Mouse (Mus musculus) heart, embryonic 13.5 days (tissue): ENCODE results near the gene Dnaja3. TPM values are rescaled to one million over a fixed set of nuclear protein-coding genes. Genes with fewer than 3 reads are reported as not detected.
"Not testable (repeated sequence)": the region's sequence is repeated elsewhere in the genome, so short reads cannot be mapped to it uniquely, and the experiment has no call there.

Source experiments
- ATAC-seq: fragments of 200-750 bp; cut with Nextera tagmentation; 2 replicates; pipeline ENCODE4 v1.8.0; 2017; ENCODE audit warnings: moderate TSS enrichment; ENCODE audit not compliant: insufficient number of reproducible peaks, low FRiP score, low TSS enrichment; ENCODE audit errors: extremely low read depth
- H3K27ac ChIP-seq: fragments of 300-500 bp; sonication (generic); replicated peaks from 2 replicates; pipeline ENCODE4 v1.5.1; 2015; ENCODE audit warnings: moderate library complexity, mild to moderate bottlenecking, inconsistent platforms
- H3K27me3 ChIP-seq: fragments of 300-500 bp; sonication (generic); replicated peaks from 2 replicates; pipeline ENCODE4 v1.6.1; 2015; ENCODE audit warnings: mild to moderate bottlenecking, inconsistent platforms
- H3K36me3 ChIP-seq: fragments of 300-500 bp; sonication (generic); 2 replicates; pipeline ENCODE4 v1.6.1; 2015; ENCODE audit warnings: mild to moderate bottlenecking, inconsistent platforms
- H3K4me1 ChIP-seq: fragments of 300-500 bp; sonication (generic); 2 replicates; pipeline ENCODE4 v1.6.1; 2015; ENCODE audit warnings: inconsistent platforms
- H3K4me2 ChIP-seq: fragments of 300-500 bp; sonication (generic); 2 replicates; pipeline ENCODE4 v1.6.1; 2015; ENCODE audit warnings: inconsistent platforms, mild to moderate bottlenecking, moderate library complexity
- H3K4me3 ChIP-seq: fragments of 300-500 bp; sonication (generic); 2 replicates; pipeline ENCODE4 v1.5.1; 2015; ENCODE audit warnings: moderate library complexity, mild to moderate bottlenecking, inconsistent platforms
- H3K9ac ChIP-seq: fragments of 300-500 bp; sonication (generic); 2 replicates; pipeline ENCODE4 v1.6.1; 2015; ENCODE audit warnings: inconsistent platforms, mild to moderate bottlenecking, moderate library complexity
- H3K9me3 ChIP-seq: fragments of 300-500 bp; sonication (generic); 2 replicates; pipeline ENCODE4 v1.6.1; 2016; ENCODE audit warnings: inconsistent platforms
- WGBS: fragments of 180-500 bp; shearing (Covaris S2); methylation state at CpG from one replicate; pipeline ENCODE4 v1.1.7; 2015; ENCODE audit warnings: mixed read lengths; 5-methylcytosine and 5-hydroxymethylcytosine counted together
- polyA plus RNA-seq: library from polyadenylated mRNA; unstranded; fragments of >200 nt; fragmentation: Nextera tagmentation; extraction: Ambion mirVana; gene quantifications from 2 replicates; pipeline ENCODE4 v1.2.1, GENCODE M21; 2015

The Dnaja3 gene
- polyA plus RNA-seq, 1 experiment from 2014 or later = 65.6 TPM

DNA sequence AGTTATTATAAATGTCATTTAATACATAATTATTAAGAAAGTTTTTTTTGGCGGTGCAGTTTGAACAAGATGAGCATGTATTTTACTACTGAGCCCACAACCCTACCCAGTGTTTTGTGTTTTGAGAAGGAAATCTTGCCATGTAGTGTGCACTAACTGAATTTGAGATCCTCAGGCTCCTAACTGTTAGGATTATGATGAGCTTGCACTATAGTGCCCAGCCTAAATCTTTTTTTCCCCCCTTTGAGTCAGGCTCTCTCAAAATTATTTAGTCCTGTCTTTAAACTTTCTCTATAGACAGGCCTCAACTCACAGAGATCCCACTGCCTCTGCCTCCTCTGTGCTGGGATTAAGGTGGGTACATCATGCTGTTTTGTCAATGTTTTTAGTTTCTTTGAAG lies 87.7 kb downstream of the Dnaja3 start:
- Histone ChIP-seq H3K4me1 (peaks cover 35% of the 10 kb centered on the region), H3K27ac (peak overlapping the region; percentile 50; the same call in 1 of the 2 replicates), H3K4me2 (peak overlapping the region; percentile 92), H3K9ac (peak overlapping the region; percentile 8; the same call in 1 of the 2 replicates), H3K9me3 (no peaks in the 10 kb centered on the region), H3K36me3 (0 out of 2 replicates have a peak, but pooled peaks cover 4% of the 10 kb centered on the region), H3K4me3 (peak overlapping the region; percentile 92), H3K27me3 (no peaks in the 10 kb centered on the region)
- 93% methylated on average over 1 of the region's 1 CpGs for WGBS
- ATAC-seq = no peak

DNA sequence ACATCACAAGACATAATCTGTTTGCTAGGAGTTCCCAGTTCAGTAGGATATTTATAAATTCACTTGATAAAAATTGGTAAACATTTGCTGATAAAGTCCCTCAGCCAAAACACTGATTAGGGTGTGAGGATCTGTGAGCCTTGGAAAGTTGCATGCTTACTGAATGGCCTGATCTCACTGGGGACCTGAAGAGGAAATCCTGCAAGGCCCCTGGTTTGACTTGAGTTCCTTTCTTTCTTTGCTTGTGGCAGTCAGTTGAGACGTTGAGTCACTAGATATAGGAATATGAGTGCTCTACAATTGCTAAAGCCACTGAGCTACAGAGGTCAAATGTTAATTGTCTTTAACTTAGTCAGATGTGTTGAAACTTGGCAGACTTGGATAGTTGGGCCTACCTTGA lies 88.2 kb downstream of the Dnaja3 start:
- peak overlapping the region; percentile 92; the same call in 1 of the 2 replicates for H3K4me3 ChIP-seq
- peak overlapping the region; percentile 50 for H3K27ac ChIP-seq
- no peak for ATAC-seq
- peaks cover 35% of the 10 kb centered on the region for H3K4me1 ChIP-seq
- 48% methylated on average over 1 of the region's 1 CpGs for WGBS
- peak overlapping the region; percentile 92 for H3K4me2 ChIP-seq
- no peaks in the 10 kb centered on the region for H3K9me3 ChIP-seq
- H3K9ac ChIP-seq = peak overlapping the region; percentile 40; the same call in 1 of the 2 replicates
- no peaks in the 10 kb centered on the region for H3K27me3 ChIP-seq
- H3K36me3 ChIP-seq = 0 out of 2 replicates have a peak, but pooled peaks cover 4% of the 10 kb centered on the region

DNA sequence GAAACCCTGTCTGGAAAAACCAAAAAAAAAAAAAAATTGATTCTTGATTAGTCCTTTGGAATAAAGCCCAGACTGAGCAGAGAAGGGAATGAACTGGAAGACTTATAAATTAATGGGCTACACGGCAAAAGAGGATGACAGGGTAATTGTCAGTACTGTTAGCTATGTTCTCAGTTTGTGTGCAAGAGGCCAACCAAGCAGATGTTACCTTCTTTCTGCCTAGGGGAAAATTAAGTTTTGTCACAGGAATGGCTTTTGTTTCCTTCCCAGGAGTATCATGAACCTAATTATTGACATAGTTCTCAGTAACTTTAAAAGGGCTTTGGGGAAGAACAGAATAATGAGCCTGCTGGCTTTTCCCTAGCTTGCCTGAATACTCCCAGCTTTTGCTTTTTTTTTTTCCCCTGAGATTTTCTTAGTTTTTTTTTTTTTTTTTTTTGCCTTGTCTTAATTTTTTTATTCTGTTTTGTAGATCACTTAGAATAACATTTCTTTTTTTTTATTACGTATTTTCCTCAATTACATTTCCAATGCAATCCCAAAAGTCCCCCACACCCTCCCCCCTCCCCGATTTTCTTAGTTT lies 91.1 kb downstream of the Dnaja3 start:
- H3K27me3 ChIP-seq = no peaks in the 10 kb centered on the region
- no peak for ATAC-seq

DNA sequence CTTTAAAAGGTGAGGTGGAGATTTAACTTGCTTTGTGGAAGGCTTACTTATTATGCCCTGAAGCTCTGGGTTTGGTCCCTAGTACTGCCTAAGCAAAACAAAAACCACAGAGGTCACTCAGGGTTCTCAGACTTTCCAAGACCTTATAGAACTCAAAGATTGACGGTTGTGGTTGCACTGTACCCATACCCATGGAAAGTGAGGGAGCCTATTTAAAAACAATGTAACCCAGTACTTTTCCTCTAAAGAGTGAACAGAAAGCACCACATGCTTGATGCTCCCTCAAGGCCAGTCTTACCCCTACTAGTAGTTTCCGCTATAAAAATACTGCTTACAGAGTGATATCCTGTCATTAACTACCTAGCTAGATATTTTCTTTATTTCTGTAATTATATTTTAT lies 96.5 kb downstream of the Dnaja3 start:
- Histone ChIP-seq H3K27me3 (no peaks in the 10 kb centered on the region), H3K9me3 (no peaks in the 10 kb centered on the region), H3K9ac (no peak overlapping the region), H3K27ac (no peak overlapping the region), H3K4me1 (peaks cover 4% of the 10 kb centered on the region), H3K4me3 (no peak overlapping the region), H3K36me3 (peaks cover 13% of the 10 kb centered on the region), H3K4me2 (no peak overlapping the region)
- 82% methylated on average over 2 of the region's 2 CpGs for WGBS
- no peak for ATAC-seq

More for the DNA sequence above, 91.1 kb downstream of the Dnaja3 start:
- Histone ChIP-seq H3K4me3 (no peak overlapping the region), H3K36me3 (peaks cover 15% of the 10 kb centered on the region), H3K27ac (no peak overlapping the region), H3K9me3 (no peaks in the 10 kb centered on the region), H3K9ac (no peak overlapping the region), H3K4me1 (peaks cover 33% of the 10 kb centered on the region), H3K4me2 (no peak overlapping the region)
- WGBS = 77% methylated on average over 3 of the region's 3 CpGs

DNA sequence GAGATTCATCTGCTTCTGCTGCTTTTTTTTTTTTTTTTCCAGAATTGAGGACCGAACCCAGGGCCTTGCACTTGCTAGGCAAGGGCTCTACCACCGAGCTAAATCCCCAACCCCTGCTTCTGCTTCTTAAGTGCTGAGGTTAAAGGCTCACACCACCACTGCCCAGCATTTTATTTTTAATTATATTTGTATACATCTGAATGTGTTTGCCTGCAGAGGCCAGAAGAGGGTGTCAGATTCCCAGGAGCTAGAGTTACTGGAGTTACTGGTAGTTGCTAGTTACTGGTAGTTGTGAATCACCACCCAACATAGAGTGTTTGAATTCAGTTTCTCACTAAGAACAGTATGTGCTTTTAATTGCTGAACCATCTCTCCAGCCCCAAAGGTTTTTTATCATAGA lies 100.2 kb downstream of the Dnaja3 start:
- 88% methylated on average over 2 of the region's 2 CpGs for WGBS
- Histone ChIP-seq H3K4me1 (no peaks in the 10 kb centered on the region), H3K36me3 (peaks cover 22% of the 10 kb centered on the region), H3K4me3 (no peak overlapping the region), H3K9ac (no peak overlapping the region), H3K4me2 (no peak overlapping the region), H3K27ac (no peak overlapping the region), H3K9me3 (0 out of 2 replicates have a peak, but pooled peaks cover 4% of the 10 kb centered on the region), H3K27me3 (no peaks in the 10 kb centered on the region)
- no peak for ATAC-seq

DNA sequence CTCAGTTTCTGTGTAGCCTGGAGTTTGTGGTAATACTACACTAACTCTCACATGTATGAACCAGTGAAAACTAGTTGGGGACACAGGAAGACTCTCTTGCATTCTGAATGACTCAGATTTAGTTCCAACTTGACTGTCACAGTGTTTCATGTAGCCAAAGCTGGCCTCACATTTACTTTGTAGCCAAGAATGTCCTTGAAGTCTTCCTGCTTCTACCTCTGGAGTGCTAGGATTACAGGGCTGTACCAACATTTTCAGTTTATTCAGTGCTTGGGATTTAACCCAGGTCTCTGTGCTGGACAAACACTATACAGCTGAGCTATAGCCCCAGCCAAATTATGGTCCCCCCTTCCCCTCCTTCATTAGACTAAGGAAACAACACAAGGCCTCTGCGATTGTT lies 102.4 kb downstream of the Dnaja3 start:
- WGBS = 94% methylated on average over 1 of the region's 1 CpGs
- H3K4me2 ChIP-seq = no peak overlapping the region
- 0 out of 2 replicates have a peak, but pooled peaks cover 4% of the 10 kb centered on the region for H3K9me3 ChIP-seq
- ATAC-seq = no peak
- H3K27ac ChIP-seq = no peak overlapping the region
- H3K4me3 ChIP-seq = no peak overlapping the region
- H3K4me1 ChIP-seq = no peaks in the 10 kb centered on the region
- peaks cover 16% of the 10 kb centered on the region for H3K36me3 ChIP-seq
- no peak overlapping the region for H3K9ac ChIP-seq
- H3K27me3 ChIP-seq = no peaks in the 10 kb centered on the region

DNA sequence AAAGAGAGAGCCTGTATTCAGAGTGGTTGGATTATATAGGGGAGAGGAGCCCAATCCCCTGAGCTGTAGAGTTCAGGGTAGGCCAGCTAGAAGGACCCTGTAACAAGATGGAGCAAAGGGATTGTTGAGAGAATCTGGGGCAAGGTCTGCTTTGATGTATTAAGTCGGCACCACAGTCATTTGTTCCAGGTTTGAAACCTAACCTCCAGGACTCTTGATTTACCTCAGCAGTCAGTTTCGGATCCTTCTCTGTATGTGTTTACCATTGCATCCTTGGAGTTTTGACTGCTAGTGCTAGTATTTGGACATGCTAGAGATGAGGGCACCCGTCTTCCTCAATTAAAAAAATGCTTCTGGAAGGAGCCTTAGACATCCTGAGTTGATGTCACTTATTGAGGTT lies 112.4 kb downstream of the Dnaja3 start:
- H3K27ac ChIP-seq = no peak overlapping the region
- 94% methylated on average over 3 of the region's 3 CpGs for WGBS

DNA sequence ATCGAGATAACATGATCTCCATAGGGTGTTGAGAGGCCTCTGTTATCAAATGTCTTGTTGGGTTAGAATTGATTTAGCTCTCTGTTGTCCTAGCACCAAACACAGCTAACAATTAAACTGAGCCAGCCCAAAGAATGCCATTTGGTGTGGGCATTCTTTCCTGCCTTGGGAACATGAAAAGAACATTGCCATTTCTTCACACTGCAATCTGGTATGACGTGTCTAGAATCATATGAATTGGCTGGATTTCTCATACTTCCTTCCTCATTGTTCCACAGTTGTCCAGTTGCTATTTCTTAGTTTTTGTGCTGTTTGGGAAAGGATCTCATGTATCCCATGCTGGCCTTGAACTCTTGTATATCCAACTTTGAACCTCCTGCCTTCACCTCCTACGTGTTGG lies 114.3 kb downstream of the Dnaja3 start:
- peaks cover 31% of the 10 kb centered on the region for H3K4me1 ChIP-seq
- no peak overlapping the region for H3K9ac ChIP-seq
- H3K4me3 ChIP-seq = no peak overlapping the region
- H3K27me3 ChIP-seq = no peaks in the 10 kb centered on the region
- no peak overlapping the region for H3K4me2 ChIP-seq
- 85% methylated on average over 3 of the region's 3 CpGs for WGBS
- H3K27ac ChIP-seq = no peak overlapping the region
- H3K9me3 ChIP-seq = 0 out of 2 replicates have a peak, but pooled peaks cover 3% of the 10 kb centered on the region
- H3K36me3 ChIP-seq = peaks cover 11% of the 10 kb centered on the region
- no peak for ATAC-seq

More for the DNA sequence above, 112.4 kb downstream of the Dnaja3 start:
- Histone ChIP-seq H3K9me3 (0 out of 2 replicates have a peak, but pooled peaks cover 3% of the 10 kb centered on the region), H3K4me1 (peaks cover 23% of the 10 kb centered on the region), H3K27me3 (no peaks in the 10 kb centered on the region), H3K36me3 (peaks cover 11% of the 10 kb centered on the region), H3K9ac (no peak overlapping the region), H3K4me3 (no peak overlapping the region), H3K4me2 (no peak overlapping the region)
- ATAC-seq = no peak

DNA sequence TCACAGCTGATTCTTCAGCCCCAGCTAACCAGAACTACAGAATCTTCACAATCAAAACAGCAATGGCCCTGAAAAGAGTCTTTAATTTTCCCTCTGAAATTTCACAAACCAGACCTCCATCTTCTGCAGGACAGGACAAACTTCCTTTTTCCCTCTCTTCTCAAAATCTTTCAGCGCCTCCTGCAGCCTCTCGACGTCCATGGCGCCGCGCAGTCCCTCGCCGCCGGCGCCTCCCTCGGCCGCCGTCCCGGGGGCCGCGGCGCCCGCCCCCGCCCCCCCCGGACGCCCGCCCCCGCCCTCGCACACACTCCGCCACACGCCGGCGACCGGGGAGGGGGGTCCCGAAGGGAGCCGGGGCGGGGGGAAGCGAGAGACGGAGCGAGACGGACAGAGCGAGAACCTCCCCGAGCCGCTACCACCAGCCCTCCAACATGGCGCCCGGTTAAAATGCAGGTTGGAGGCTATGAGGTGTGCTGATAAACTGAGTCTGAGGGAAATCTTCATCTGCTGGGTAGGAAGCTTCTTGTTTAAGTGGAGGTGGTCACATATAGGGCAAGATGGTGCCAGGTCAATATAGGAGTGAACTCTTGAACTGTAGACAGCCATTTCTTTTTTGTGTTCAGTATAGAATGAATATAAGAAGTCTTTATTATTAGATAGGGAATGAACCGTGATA lies 117.0 kb downstream of the Dnaja3 start:
- H3K4me2 ChIP-seq = peak overlapping the region; percentile 68
- H3K4me1 ChIP-seq = peaks cover 52% of the 10 kb centered on the region
- H3K36me3 ChIP-seq, H3K9me3 ChIP-seq, ATAC-seq, H3K27me3 ChIP-seq: not testable (repeated sequence)
- peak overlapping the region; percentile 82 for H3K27ac ChIP-seq
- 2% methylated on average over 35 of the region's 42 CpGs for WGBS
- H3K9ac ChIP-seq = peak overlapping the region; percentile 75
- peak overlapping the region; percentile 56 for H3K4me3 ChIP-seq
